Mouse (Mus musculus) erythroblast, embryonic 14.5 days (primary cell): ENCODE data around the gene Ubac1.

Experiments used
- GATA1 ChIP-seq: IDR thresholded peaks from 2 replicates; pipeline ENCODE4 v1.6.1; 2012; ENCODE audit warnings: low read length, inconsistent platforms, mixed read lengths
- TAL1 ChIP-seq: IDR thresholded peaks from 3 replicates; pipeline ENCODE4 v1.6.1; 2012; ENCODE audit warnings: low read length, inconsistent platforms, mixed read lengths

DNA sequence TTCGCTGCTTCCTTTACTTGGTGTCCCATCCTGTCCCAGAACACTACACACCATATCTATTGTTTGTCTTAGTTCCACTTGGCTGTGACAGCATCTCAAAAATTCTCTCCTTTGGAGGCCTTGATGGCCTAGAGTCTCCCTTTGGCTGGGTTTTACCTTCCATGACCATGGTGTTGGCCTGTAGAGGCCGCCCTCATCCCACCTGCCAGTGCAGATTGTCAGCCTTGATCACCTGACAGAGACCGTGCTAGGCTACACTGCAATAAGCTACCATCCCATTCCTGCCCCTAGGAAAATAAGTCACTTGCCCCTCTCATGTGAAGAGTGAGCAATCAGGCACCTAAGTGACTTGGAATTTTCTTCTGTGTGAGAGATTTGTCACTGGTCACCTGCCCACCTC is 8.7 kb upstream of the Ubac1 start:
- TF ChIP-seq GATA1 (no peak), TAL1 (no peak)
